Mouse (Mus musculus) MEL (cell line): Measurements from ENCODE around the gene Gm17490. TPM values are rescaled to one million over a fixed set of nuclear protein-coding genes. Genes with fewer than 3 reads are reported as not detected.

Source experiments
- DNase-seq: peaks from one replicate; pipeline ENCODE4 v3.0.0; 2011; ENCODE audit warnings: low read depth, low spot score
- H3K27ac ChIP-seq: 2 replicates; pipeline ENCODE4 v1.5.1; 2012; ENCODE audit warnings: low read depth, mild to moderate bottlenecking, control low read depth, low read length, moderate library complexity; ENCODE audit not compliant: control insufficient read depth
- H3K27me3 ChIP-seq, 2 experiments: fragments of 150-350 bp in 1 of 2; sonication (generic) in 1 of 2; 2 replicates each; pipeline ENCODE4 v1.6.1; 2012; ENCODE audit warnings: low read length in 2 of 2, mild to moderate bottlenecking in 2 of 2, improper control_type of control experiment in 1 of 2, moderate library complexity in 1 of 2; ENCODE audit not compliant: insufficient read depth in 2 of 2, control insufficient read depth in 1 of 2
- H3K36me3 ChIP-seq, 2 experiments: 2 replicates each; pipeline ENCODE4 v1.6.1; 2012 to 2014; ENCODE audit warnings: low read length in 2 of 2, improper control_type of control experiment in 1 of 2, inconsistent platforms in 1 of 2, mild to moderate bottlenecking in 1 of 2; ENCODE audit not compliant: insufficient read depth in 2 of 2, control insufficient read depth in 1 of 2
- H3K4me1 ChIP-seq, 2 experiments: fragments of 150-350 bp in 1 of 2; sonication (generic) in 1 of 2; 2 replicates each; pipeline ENCODE4 v1.6.1; 2012; ENCODE audit warnings: low read length in 2 of 2, improper control_type of control experiment in 1 of 2, mild to moderate bottlenecking in 1 of 2; ENCODE audit not compliant: insufficient read depth in 2 of 2, control insufficient read depth in 1 of 2
- H3K4me3 ChIP-seq, 2 experiments: fragments of 150-350 bp in 1 of 2; sonication (generic) in 1 of 2; 2 replicates each; pipeline ENCODE4 v1.5.1; 2012; ENCODE audit warnings: low read depth in 2 of 2, low read length in 2 of 2, mild to moderate bottlenecking in 2 of 2, moderate library complexity in 2 of 2, control low read depth in 1 of 2, improper control_type of control experiment in 1 of 2; ENCODE audit not compliant: control insufficient read depth in 1 of 2, insufficient read depth in 1 of 2
- H3K79me2 ChIP-seq: 2 replicates; pipeline ENCODE4 v1.6.1; 2012; ENCODE audit warnings: mild to moderate bottlenecking, low read length, moderate library complexity; ENCODE audit not compliant: control insufficient read depth, poor library complexity, insufficient read depth
- H3K9ac ChIP-seq: 2 replicates; pipeline ENCODE4 v1.6.1; 2012; ENCODE audit warnings: low read depth, mild to moderate bottlenecking, control low read depth, low read length, moderate library complexity; ENCODE audit not compliant: control insufficient read depth, poor library complexity, severe bottlenecking
- H3K9me3 ChIP-seq: fragments of 150-350 bp; sonication (generic); replicated peaks from 2 replicates; pipeline ENCODE4 v1.6.1; 2012; ENCODE audit warnings: mild to moderate bottlenecking, low read length, improper control_type of control experiment, moderate library complexity; ENCODE audit not compliant: insufficient read depth
- CHD1 ChIP-seq: IDR thresholded peaks from 2 replicates; pipeline ENCODE4 v1.6.1; 2012; ENCODE audit warnings: low read depth, mild to moderate bottlenecking, inconsistent platforms, low read length, improper control_type of control experiment
- EP300 ChIP-seq, 2 experiments: IDR thresholded peaks; 2 replicates each; pipeline ENCODE4 v1.6.1; 2011; ENCODE audit warnings: improper control_type of control experiment in 2 of 2, low read length in 2 of 2, low read depth in 1 of 2, mild to moderate bottlenecking in 1 of 2
- ETS1 ChIP-seq: IDR thresholded peaks from 2 replicates; pipeline ENCODE4 v1.6.1; 2012; ENCODE audit warnings: low read depth, mild to moderate bottlenecking, inconsistent platforms, low read length, improper control_type of control experiment, moderate library complexity
- GABPA ChIP-seq: IDR thresholded peaks from 2 replicates; pipeline ENCODE4 v1.6.1; 2012; ENCODE audit warnings: low read depth, mild to moderate bottlenecking, inconsistent platforms, low read length, improper control_type of control experiment, moderate library complexity
- HCFC1 ChIP-seq: IDR thresholded peaks from 2 replicates; pipeline ENCODE4 v1.6.1; 2012; ENCODE audit warnings: low read depth, mild to moderate bottlenecking, inconsistent platforms, low read length, improper control_type of control experiment, moderate library complexity
- JUND ChIP-seq: IDR thresholded peaks from 2 replicates; pipeline ENCODE4 v1.6.1; 2011; ENCODE audit warnings: low read depth, mild to moderate bottlenecking, improper control_type of control experiment, low read length
- MXI1 ChIP-seq: IDR thresholded peaks from 2 replicates; pipeline ENCODE4 v1.6.1; 2011; ENCODE audit warnings: mild to moderate bottlenecking, low read depth, low read length, improper control_type of control experiment
- NELFE ChIP-seq: IDR thresholded peaks from 2 replicates; pipeline ENCODE4 v1.6.1; 2011; ENCODE audit warnings: low read depth, low read length, improper control_type of control experiment
- POLR2AphosphoS5 ChIP-seq: IDR thresholded peaks from 2 replicates; pipeline ENCODE4 v1.6.1; 2012; ENCODE audit warnings: low read depth, borderline replicate concordance, mild to moderate bottlenecking, inconsistent platforms, low read length, moderate library complexity, mixed read lengths
- RAD21 ChIP-seq: IDR thresholded peaks from 2 replicates; pipeline ENCODE4 v1.6.1; 2011; ENCODE audit warnings: mild to moderate bottlenecking, low read depth, low read length, improper control_type of control experiment
- RCOR1 ChIP-seq: IDR thresholded peaks from 2 replicates; pipeline ENCODE4 v1.6.1; 2012; ENCODE audit warnings: low read depth, mild to moderate bottlenecking, inconsistent platforms, low read length, improper control_type of control experiment
- SIN3A ChIP-seq: IDR thresholded peaks from 2 replicates; pipeline ENCODE4 v1.6.1; 2012; ENCODE audit warnings: low read length, improper control_type of control experiment, inconsistent platforms
- TCF12 ChIP-seq: IDR thresholded peaks from 2 replicates; pipeline ENCODE4 v1.6.1; 2014; ENCODE audit warnings: low read depth, mild to moderate bottlenecking, inconsistent platforms, low read length, improper control_type of control experiment, moderate library complexity
- USF1 ChIP-seq: IDR thresholded peaks from 2 replicates; pipeline ENCODE4 v1.6.1; 2014; ENCODE audit warnings: low read depth, mild to moderate bottlenecking, inconsistent platforms, low read length, improper control_type of control experiment, moderate library complexity
- ZC3H11A ChIP-seq: IDR thresholded peaks from 2 replicates; pipeline ENCODE4 v1.6.1; 2012; ENCODE audit warnings: low read depth, mild to moderate bottlenecking, inconsistent platforms, low read length, improper control_type of control experiment
- ZMIZ1 ChIP-seq: IDR thresholded peaks from 2 replicates; pipeline ENCODE4 v1.6.1; 2012; ENCODE audit warnings: low read depth, mild to moderate bottlenecking, inconsistent platforms, low read length, improper control_type of control experiment, moderate library complexity
- ZNF384 ChIP-seq: IDR thresholded peaks from 2 replicates; pipeline ENCODE4 v1.6.1; 2012; ENCODE audit warnings: low read depth, mild to moderate bottlenecking, inconsistent platforms, low read length, improper control_type of control experiment
- polyA plus RNA-seq, 2 experiments: library from polyadenylated mRNA; stranded (reverse) in 1 of 2; unstranded in 1 of 2; fragments of >175 nt in 1 of 2; fragments of >200 nt in 1 of 2; gene quantifications; 2 replicates each; pipeline versions ENCODE4 v1.2.1 to v1.2.4; 2012; ENCODE audit warnings: low replicate concordance in 2 of 2, low read depth in 1 of 2; ENCODE audit not compliant: insufficient read length in 2 of 2, insufficient read depth in 1 of 2, missing spikeins in 1 of 2
- total RNA-seq: library from RNA; depleted of rRNA; stranded (reverse); fragments of 300-350 nt; gene quantifications from 2 replicates; pipeline ENCODE4 v1.2.3, GENCODE M21; 2012

Gene Gm17490
- total and polyA plus RNA-seq, 3 experiments, result not detected

GRCm38 (mm10) chr2:11653780-11654179 lies 27.7 kb upstream of the Gm17490 start:
- peaks cover 2 to 8% of the 10 kb centered on the region in 2 experiments; a peak in 3 of 4 replicates for H3K27me3 ChIP-seq

GRCm38 (mm10) chr2:11653330-11653729 lies 27.3 kb upstream of the Gm17490 start:
- no peak overlapping the region for H3K9ac ChIP-seq
- H3K79me2 ChIP-seq, result no peaks in the 10 kb centered on the region
- H3K9me3 ChIP-seq, result no peaks in the 10 kb centered on the region
- TF ChIP-seq MXI1 (no peak), NELFE (no peak), ETS1 (no peak), EP300 (IDR thresholded peaks at IDR 0.05; ENCODE audit: low read depth in 1 of 2, low read length in 2 of 2) (no peak), RCOR1 (no peak), JUND (no peak), TCF12 (no peak), ZMIZ1 (no peak), USF1 (no peak)
- no peak overlapping the region for H3K4me3 ChIP-seq
- peaks cover 2 to 5% of the 10 kb centered on the region in 2 experiments; a peak in 3 of 4 replicates for H3K27me3 ChIP-seq
- H3K27ac ChIP-seq, result no peak overlapping the region
- H3K4me1 ChIP-seq, result no peaks in the 10 kb centered on the region
- no peaks in the 10 kb centered on the region for H3K36me3 ChIP-seq
- DNase-seq, result no peak

More at GRCm38 (mm10) chr2:11653780-11654179, 27.7 kb upstream of the Gm17490 start:
- Histone ChIP-seq H3K4me3 (no peak overlapping the region), H3K27ac (no peak overlapping the region), H3K79me2 (no peaks in the 10 kb centered on the region), H3K36me3 (no peaks in the 10 kb centered on the region), H3K9ac (no peak overlapping the region), H3K9me3 (no peaks in the 10 kb centered on the region), H3K4me1 (no peaks in the 10 kb centered on the region)
- no peak for TF ChIP-seq POLR2AphosphoS5
- no peak for TF ChIP-seq ZNF384
- TF ChIP-seq RAD21, result no peak
- no peak for TF ChIP-seq ZC3H11A
- no peak for TF ChIP-seq CHD1
- TF ChIP-seq SIN3A, result no peak
- no peak for TF ChIP-seq GABPA
- no peak for DNase-seq

- Histone ChIP-seq H3K79me2 (no peaks in the 10 kb centered on the region), H3K27ac (no peak overlapping the region), H3K36me3 (no peaks in the 10 kb centered on the region), H3K4me3 (no peak overlapping the region), H3K27me3 (peaks cover 2 to 4% of the 10 kb centered on the region in 2 experiments; a peak in 3 of 4 replicates), H3K9me3 (no peaks in the 10 kb centered on the region), H3K4me1 (no peaks in the 10 kb centered on the region), H3K9ac (no peak overlapping the region)
- TF ChIP-seq TCF12 (no peak), HCFC1 (no peak)
- no peak for DNase-seq
Measured at GRCm38 (mm10) chr2:11652780-11653179, 26.7 kb upstream of the Gm17490 start.
